Mouse (Mus musculus) C2C12 (cell line): ENCODE measurements around the gene Olfr705. TPM values are rescaled to one million over a fixed set of nuclear protein-coding genes. Genes with fewer than 3 reads are reported as not detected.

ENCODE experiments used
- H3K27me3 ChIP-seq: one replicate; pipeline ENCODE4 v1.6.1; 2011; ENCODE audit not compliant: control insufficient read depth, insufficient read depth, insufficient read length
- H3K36me3 ChIP-seq: one replicate; pipeline ENCODE4 v1.6.1; 2011; ENCODE audit not compliant: control insufficient read depth, insufficient read depth
- H3K4me3 ChIP-seq: one replicate; pipeline ENCODE4 v1.5.1; 2011; ENCODE audit warnings: mild to moderate bottlenecking, control low read depth; ENCODE audit not compliant: poor library complexity, insufficient read depth, severe bottlenecking
- H3K79me2 ChIP-seq: one replicate; pipeline ENCODE4 v1.6.1; 2011; ENCODE audit not compliant: control insufficient read depth, insufficient read depth
- H3K79me3 ChIP-seq: one replicate; pipeline ENCODE4 v1.6.1; 2011; ENCODE audit warnings: low read depth, control low read depth
- H3ac ChIP-seq: one replicate; pipeline ENCODE3; 2011; ENCODE audit warnings: low read depth; ENCODE audit not compliant: control insufficient read depth, insufficient read length
- CEBPB ChIP-seq: IDR thresholded peaks from one replicate; pipeline ENCODE4 v1.6.1; 2011; ENCODE audit warnings: low read depth, mild to moderate bottlenecking, control low read depth, moderate library complexity
- CTCF ChIP-seq: IDR thresholded peaks from one replicate; pipeline ENCODE4 v1.5.1; 2011; ENCODE audit not compliant: control insufficient read depth, insufficient read depth, insufficient read length
- FOSL1 ChIP-seq: IDR thresholded peaks from one replicate; pipeline ENCODE4 v1.8.0; 2011; ENCODE audit warnings: mild to moderate bottlenecking, low read length; ENCODE audit not compliant: poor library complexity, insufficient read depth, severe bottlenecking
- MAX ChIP-seq: IDR thresholded peaks from one replicate; pipeline ENCODE4 v1.6.1; 2011; ENCODE audit warnings: mild to moderate bottlenecking, control low read depth
- MYOD1 ChIP-seq: IDR thresholded peaks from one replicate; pipeline ENCODE4 v1.6.1; 2011; ENCODE audit warnings: low read depth; ENCODE audit not compliant: control insufficient read depth, insufficient read length
- MYOG ChIP-seq: IDR thresholded peaks from one replicate; pipeline ENCODE4 v1.6.1; 2011; ENCODE audit not compliant: control insufficient read depth, insufficient read length; ENCODE audit errors: extremely low read depth
- USF1 ChIP-seq: IDR thresholded peaks from one replicate; pipeline ENCODE4 v1.6.1; 2011; ENCODE audit warnings: low read depth, mild to moderate bottlenecking, control low read depth, moderate library complexity
- polyA plus RNA-seq: library from polyadenylated mRNA; unstranded; fragments of >200 nt; fragmentation: generic; extraction: Trizol; gene quantifications from one replicate; pipeline ENCODE4 v1.2.1, GENCODE M21; 2012; ENCODE audit warnings: missing spikeins

Olfr705 gene
- polyA plus RNA-seq, 1 experiment, result not detected

- H3K79me2 ChIP-seq, result no peaks in the 10 kb centered on the region
- TF ChIP-seq FOSL1, result no peak
- TF ChIP-seq CTCF, result no peak
- TF ChIP-seq USF1, result no peak
- TF ChIP-seq MYOG, result no peak
- TF ChIP-seq CEBPB, result no peak
- TF ChIP-seq MAX, result no peak
- TF ChIP-seq MYOD1, result no peak
- no peak within 1 kb of the TSS for H3K4me3 ChIP-seq
- no peaks in the 10 kb centered on the region for H3K27me3 ChIP-seq
- no peaks in the 10 kb centered on the region for H3K79me3 ChIP-seq
- H3ac ChIP-seq, result no peak within 1 kb of the TSS
- H3K36me3 ChIP-seq, result no peaks in the 10 kb centered on the region
These were observed 42.9 kb downstream of the Olfr705 start, which contains the start of gene Olfr702 for GRCm38 (mm10) chr7:106833793-106834192. Gene Olfr702, minus strand, starts transcription at chr7:106833893.

Other genes starting within 250 kb of the Olfr705 start
- not detected for gene Olfr693, start 196.3 kb downstream of the Olfr705 start, polyA plus RNA-seq
- gene Olfr694, start 185.1 kb downstream of the Olfr705 start, polyA plus RNA-seq, result not detected
- not detected for gene Olfr695, start 160.5 kb downstream of the Olfr705 start, polyA plus RNA-seq
- not detected for gene Olfr697, start 134.4 kb downstream of the Olfr705 start, polyA plus RNA-seq
- not detected for gene Olfr698, start 121.5 kb downstream of the Olfr705 start, polyA plus RNA-seq
- not detected for gene Olfr699, start 83.7 kb downstream of the Olfr705 start, polyA plus RNA-seq
- not detected for gene Olfr700, start 68.1 kb downstream of the Olfr705 start, polyA plus RNA-seq
- gene Olfr701, start 62.8 kb downstream of the Olfr705 start, polyA plus RNA-seq, result not detected
- gene Olfr702, start 43.0 kb downstream of the Olfr705 start, polyA plus RNA-seq, result not detected
- gene Olfr703, start 33.5 kb downstream of the Olfr705 start, polyA plus RNA-seq, result not detected
- not detected for gene Olfr704, start 13.7 kb downstream of the Olfr705 start, polyA plus RNA-seq
- not detected for gene Olfr706, start 11.3 kb upstream of the Olfr705 start, polyA plus RNA-seq
- gene Olfr707, start 24.4 kb upstream of the Olfr705 start, polyA plus RNA-seq, result not detected
- not detected for gene Olfr1532-ps1, start 31.1 kb upstream of the Olfr705 start, polyA plus RNA-seq
- gene Olfr709-ps1, start 55.3 kb upstream of the Olfr705 start, polyA plus RNA-seq, result not detected
- not detected for gene Olfr710, start 71.4 kb upstream of the Olfr705 start, polyA plus RNA-seq
- not detected for gene Olfr6, start 87.0 kb upstream of the Olfr705 start, polyA plus RNA-seq
- gene Olfr711, start 98.6 kb upstream of the Olfr705 start, polyA plus RNA-seq, result not detected
- not detected for gene Olfr2, start 129.2 kb upstream of the Olfr705 start, polyA plus RNA-seq
- gene Olfr713, start 154.3 kb upstream of the Olfr705 start, polyA plus RNA-seq, result not detected
- not detected for gene Olfr714, start 194.1 kb upstream of the Olfr705 start, polyA plus RNA-seq
- not detected for gene Olfr17, start 216.3 kb upstream of the Olfr705 start, polyA plus RNA-seq
- gene Olfr715b, start 233.5 kb upstream of the Olfr705 start, polyA plus RNA-seq, result not detected